Mouse (Mus musculus) midbrain, embryonic 13.5 days (tissue): ENCODE data around the gene Hsd17b1. TPM values are rescaled to one million over a fixed set of nuclear protein-coding genes. Genes with fewer than 3 reads are reported as not detected.

ENCODE experiments used
- ATAC-seq: fragments of 200-750 bp; cut with Nextera tagmentation; 2 replicates; pipeline ENCODE4 v1.8.0; 2017; ENCODE audit warnings: mild to moderate bottlenecking, moderate TSS enrichment, moderate library complexity
- H3K27ac ChIP-seq: fragments of 300-500 bp; sonication (generic); 2 replicates; pipeline ENCODE4 v1.5.1; 2015; ENCODE audit warnings: inconsistent platforms, mild to moderate bottlenecking, moderate library complexity
- H3K27me3 ChIP-seq: fragments of 300-500 bp; sonication (generic); 2 replicates; pipeline ENCODE4 v1.6.1; 2015; ENCODE audit warnings: mild to moderate bottlenecking, inconsistent platforms
- H3K36me3 ChIP-seq: fragments of 300-500 bp; sonication (generic); 2 replicates; pipeline ENCODE4 v1.6.1; 2015; ENCODE audit warnings: mild to moderate bottlenecking, inconsistent platforms
- H3K4me1 ChIP-seq: fragments of 300-500 bp; sonication (generic); replicated peaks from 2 replicates; pipeline ENCODE4 v1.6.1; 2015; ENCODE audit warnings: inconsistent platforms
- H3K4me2 ChIP-seq: fragments of 300-500 bp; sonication (generic); replicated peaks from 2 replicates; pipeline ENCODE4 v1.6.1; 2015; ENCODE audit warnings: moderate library complexity, mild to moderate bottlenecking, inconsistent platforms
- H3K4me3 ChIP-seq: fragments of 300-500 bp; sonication (generic); replicated peaks from 2 replicates; pipeline ENCODE4 v1.5.1; 2015; ENCODE audit warnings: mild to moderate bottlenecking, inconsistent platforms
- H3K9ac ChIP-seq: fragments of 300-500 bp; sonication (generic); replicated peaks from 2 replicates; pipeline ENCODE4 v1.6.1; 2015; ENCODE audit warnings: mild to moderate bottlenecking, inconsistent platforms
- H3K9me3 ChIP-seq: fragments of 300-500 bp; sonication (generic); 2 replicates; pipeline ENCODE4 v1.6.1; 2016; ENCODE audit warnings: mild to moderate bottlenecking, inconsistent platforms
- WGBS: fragments of 180-500 bp; shearing (Covaris S2); methylation state at CpG from one replicate; pipeline ENCODE4 v1.1.7; 2015; 5-methylcytosine and 5-hydroxymethylcytosine counted together
- polyA plus RNA-seq: library from polyadenylated mRNA; unstranded; fragments of >200 nt; fragmentation: Nextera tagmentation; extraction: Ambion mirVana; gene quantifications from 2 replicates; pipeline ENCODE4 v1.2.1, GENCODE M21; 2015

Gene Hsd17b1
- polyA plus RNA-seq, 1 experiment from 2014 or later = not detected

DNA sequence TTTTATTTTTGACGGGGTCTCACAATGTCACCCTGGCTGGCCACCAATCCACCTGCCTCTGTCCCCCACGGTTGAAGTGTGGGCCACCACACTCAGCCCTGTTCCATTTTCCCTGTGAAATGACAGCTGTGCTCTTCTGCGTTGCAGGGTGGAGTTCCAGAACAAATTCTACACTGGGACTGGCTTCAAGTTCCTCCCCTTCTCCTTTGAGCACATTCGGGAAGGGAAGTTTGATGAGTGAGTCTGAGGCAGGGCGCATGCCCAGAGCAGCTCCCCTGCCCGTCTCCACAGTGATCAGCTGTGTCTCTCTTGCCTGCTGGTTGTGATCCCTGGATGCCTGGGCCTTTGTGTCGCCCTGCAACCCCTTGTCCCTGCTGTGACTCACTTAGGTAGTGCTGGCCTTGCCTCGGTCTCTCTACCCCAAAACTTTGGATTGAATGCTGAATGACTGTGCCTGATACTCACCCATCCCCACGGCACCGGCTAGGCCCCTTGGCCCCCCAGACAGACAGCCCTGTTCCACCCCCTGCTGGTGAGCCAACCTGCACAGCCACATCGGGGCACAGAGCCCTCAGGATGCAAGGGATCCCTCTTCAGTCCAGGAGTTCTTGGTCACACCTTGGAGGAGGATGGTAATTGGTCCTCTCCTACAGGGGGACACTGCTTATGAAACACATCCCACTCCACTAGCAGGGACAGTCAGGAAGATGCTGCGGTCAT lies 15.9 kb upstream of the Hsd17b1 start:
- Histone ChIP-seq H3K36me3 (peaks cover 73% of the 10 kb centered on the region), H3K27me3 (no peaks in the 10 kb centered on the region), H3K4me3 (no peak overlapping the region), H3K9ac (no peak overlapping the region), H3K4me1 (peaks cover 9% of the 10 kb centered on the region), H3K27ac (no peak overlapping the region; the same call in 1 of the 2 replicates), H3K9me3 (no peaks in the 10 kb centered on the region), H3K4me2 (no peak overlapping the region)
- WGBS = 77% methylated on average over 12 of the region's 12 CpGs
- ATAC-seq = no peak

GRCm38 (mm10) chr11:101062971-101063675 lies 15.1 kb upstream of the Hsd17b1 start:
- H3K4me1 ChIP-seq = peaks cover 9% of the 10 kb centered on the region
- H3K9ac ChIP-seq = no peak overlapping the region
- no peak overlapping the region for H3K4me2 ChIP-seq
- H3K27me3 ChIP-seq = 0 out of 2 replicates have a peak, but pooled peaks cover under 1% of the 10 kb centered on the region
- peak overlapping the region; percentile 60 for H3K27ac ChIP-seq
- 85% methylated on average over 14 of the region's 14 CpGs for WGBS
- peaks cover 66% of the 10 kb centered on the region for H3K36me3 ChIP-seq
- H3K4me3 ChIP-seq = no peak overlapping the region
- H3K9me3 ChIP-seq = no peaks in the 10 kb centered on the region
- no peak for ATAC-seq

DNA sequence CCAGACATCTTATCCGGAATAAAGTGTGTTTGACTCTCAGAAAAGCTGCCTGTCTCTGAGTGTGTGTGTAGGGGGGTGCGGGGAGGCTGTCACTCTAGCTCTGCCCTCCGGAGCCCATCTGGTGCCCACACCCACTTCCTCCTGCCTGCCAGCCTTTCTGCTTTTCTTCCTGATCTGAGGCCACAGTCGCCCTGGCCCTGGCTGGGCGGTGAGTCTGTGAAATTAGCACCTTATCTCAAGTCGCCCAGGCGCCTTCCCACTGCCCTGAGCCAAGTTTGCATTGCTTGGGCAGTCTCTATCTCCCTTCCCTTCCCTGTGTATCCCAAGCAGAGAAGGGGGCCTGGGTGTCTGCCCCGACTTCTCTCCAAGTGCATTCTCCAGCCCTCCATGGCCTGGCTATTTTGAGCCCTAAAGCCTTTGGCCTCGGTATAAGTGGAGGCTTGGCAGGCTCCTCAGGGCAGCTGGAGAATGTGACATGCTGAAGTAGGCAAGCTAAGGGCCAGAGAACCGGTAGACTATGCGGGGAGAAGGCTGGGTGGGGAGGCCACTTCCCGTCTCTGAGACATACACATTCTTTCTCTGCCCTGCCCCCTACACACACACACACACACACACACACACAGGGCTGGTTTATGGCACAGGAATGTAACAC lies 14.4 kb upstream of the Hsd17b1 start:
- Histone ChIP-seq H3K4me1 (peaks cover 9% of the 10 kb centered on the region), H3K9ac (no peak overlapping the region), H3K4me2 (no peak overlapping the region), H3K27me3 (0 out of 2 replicates have a peak, but pooled peaks cover 3% of the 10 kb centered on the region), H3K36me3 (peaks cover 59% of the 10 kb centered on the region), H3K27ac (peak overlapping the region; percentile 60), H3K9me3 (no peaks in the 10 kb centered on the region), H3K4me3 (no peak overlapping the region)
- WGBS = 63% methylated on average over 12 of the region's 12 CpGs
- ATAC-seq = no peak

DNA sequence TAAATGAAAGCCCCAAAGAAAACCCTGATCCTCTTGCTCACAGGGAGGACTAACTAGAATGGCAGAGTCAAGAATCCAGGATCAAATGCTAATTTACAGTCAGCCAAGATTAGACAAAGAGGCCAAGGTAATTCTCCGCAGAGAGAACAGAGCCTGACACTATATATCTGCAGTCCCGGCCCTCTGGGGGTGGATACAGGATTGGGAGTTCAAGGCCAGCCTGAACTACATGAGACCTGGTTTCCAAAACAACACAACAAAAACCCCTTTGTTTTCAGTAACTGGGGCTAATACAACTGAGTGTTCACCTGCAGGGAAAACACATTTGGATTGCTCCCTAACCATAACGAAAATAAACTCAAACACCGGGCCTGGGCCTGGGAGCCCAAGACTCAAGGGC lies 13.7 kb upstream of the Hsd17b1 start:
- ATAC-seq = no peak
- H3K4me2 ChIP-seq = no peak overlapping the region
- H3K27me3 ChIP-seq = 0 out of 2 replicates have a peak, but pooled peaks cover 6% of the 10 kb centered on the region
- peaks cover 52% of the 10 kb centered on the region for H3K36me3 ChIP-seq
- no peak overlapping the region for H3K9ac ChIP-seq
- peaks cover 13% of the 10 kb centered on the region for H3K4me1 ChIP-seq
- H3K27ac ChIP-seq = peak overlapping the region; percentile 60; the same call in 1 of the 2 replicates
- no peak overlapping the region for H3K4me3 ChIP-seq
- 86% methylated on average over 4 of the region's 4 CpGs for WGBS
- H3K9me3 ChIP-seq = no peaks in the 10 kb centered on the region

- no peak for ATAC-seq
- Histone ChIP-seq H3K27ac (no peak overlapping the region), H3K9me3 (no peaks in the 10 kb centered on the region), H3K36me3 (peaks cover 47% of the 10 kb centered on the region), H3K4me3 (no peak overlapping the region), H3K9ac (no peak overlapping the region), H3K4me1 (peaks cover 13% of the 10 kb centered on the region), H3K4me2 (no peak overlapping the region), H3K27me3 (0 out of 2 replicates have a peak, but pooled peaks cover 6% of the 10 kb centered on the region)
- WGBS = 92% methylated on average over 9 of the region's 9 CpGs
These were observed 13.2 kb upstream of the Hsd17b1 start for GRCm38 (mm10) chr11:101065002-101065401.

GRCm38 (mm10) chr11:101066549-101067412 lies 11.4 kb upstream of the Hsd17b1 start:
- 19% methylated on average over 18 of the region's 18 CpGs for WGBS
- Histone ChIP-seq H3K4me3 (peak overlapping the region; percentile 34), H3K4me1 (peaks cover 21% of the 10 kb centered on the region), H3K4me2 (peak overlapping the region; percentile 59), H3K27me3 (peaks cover 10% of the 10 kb centered on the region; the same call in 1 of the 2 replicates), H3K27ac (no peak overlapping the region; the same call in 1 of the 2 replicates), H3K9me3 (no peaks in the 10 kb centered on the region), H3K9ac (peak overlapping the region; percentile 53; the same call in 1 of the 2 replicates), H3K36me3 (peaks cover 30% of the 10 kb centered on the region)
- peak; percentile 15; the same call in 1 of the 2 replicates for ATAC-seq

DNA sequence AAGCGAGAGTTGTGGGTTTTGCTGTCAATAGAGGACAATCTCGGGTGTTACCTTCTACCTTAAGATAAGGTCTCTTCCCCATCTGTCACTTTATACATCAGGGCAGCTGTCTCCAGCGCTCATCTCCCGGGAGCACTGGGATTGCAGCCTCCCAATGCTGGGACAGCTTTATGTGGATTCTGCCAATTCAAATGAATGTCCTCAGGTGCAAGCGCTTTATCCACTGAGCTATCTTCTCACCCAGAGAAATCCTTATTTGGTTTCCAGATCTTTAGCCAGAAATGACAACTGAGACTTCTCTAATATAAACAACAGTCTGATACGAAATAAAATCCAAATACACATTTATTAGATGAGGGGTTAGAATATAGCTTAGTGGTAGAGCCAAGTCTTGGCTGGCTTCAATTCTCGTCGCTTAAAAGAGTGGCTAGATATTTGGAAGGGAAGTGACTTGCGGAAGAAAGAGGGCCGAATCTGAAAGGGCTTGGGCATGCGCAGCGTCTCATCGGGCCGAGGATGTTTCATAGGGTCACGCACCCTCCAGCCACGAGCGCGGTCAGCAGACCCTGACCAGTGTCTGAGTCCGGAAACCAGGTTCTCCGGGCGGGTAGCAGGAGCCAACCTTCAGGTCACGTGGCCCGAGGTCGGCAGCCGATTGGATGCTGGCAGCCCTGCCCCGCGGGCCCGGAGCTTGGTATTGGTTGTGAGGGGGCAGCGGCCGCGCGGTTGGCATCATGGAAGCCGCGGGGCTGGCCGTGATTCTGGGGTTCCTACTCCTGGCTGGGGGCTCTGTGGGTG lies 8.6 kb upstream of the Hsd17b1 start, which contains the start of gene Naglu:
Naglu (plus strand) TSS at position 622 of the 798 bp plus-strand sequence.
- WGBS = 5% methylated on average over 35 of the region's 35 CpGs
- peak within 1 kb of the TSS; percentile 69 for H3K27ac ChIP-seq
- H3K9ac ChIP-seq = peak within 1 kb of the TSS; percentile 92
- peak within 1 kb of the TSS; percentile 96 for H3K4me2 ChIP-seq
- peaks cover 2% of the 10 kb centered on the region for H3K36me3 ChIP-seq
- H3K27me3 ChIP-seq = peaks cover 10% of the 10 kb centered on the region; the same call in 1 of the 2 replicates
- peak; percentile 89 for ATAC-seq
- H3K9me3 ChIP-seq = no peaks in the 10 kb centered on the region
- peaks cover 21% of the 10 kb centered on the region for H3K4me1 ChIP-seq
- H3K4me3 ChIP-seq = peak within 1 kb of the TSS; percentile 80

- ATAC-seq = peak; percentile 78
- peaks cover 21% of the 10 kb centered on the region for H3K4me1 ChIP-seq
These were observed 8.1 kb upstream of the Hsd17b1 start for GRCm38 (mm10) chr11:101070189-101070527.

GRCm38 (mm10) chr11:101070987-101071386 lies 7.2 kb upstream of the Hsd17b1 start:
- 76% methylated on average over 6 of the region's 6 CpGs for WGBS
- H3K4me2 ChIP-seq = peak overlapping the region; percentile 96
- H3K27me3 ChIP-seq = peaks cover 10% of the 10 kb centered on the region; the same call in 1 of the 2 replicates
- no peaks in the 10 kb centered on the region for H3K9me3 ChIP-seq
- H3K27ac ChIP-seq = no peak overlapping the region
- H3K4me3 ChIP-seq = peak overlapping the region; percentile 80
- peak overlapping the region; percentile 92 for H3K9ac ChIP-seq
- H3K36me3 ChIP-seq = no peaks in the 10 kb centered on the region
- H3K4me1 ChIP-seq = peaks cover 21% of the 10 kb centered on the region
- ATAC-seq = no peak

More at GRCm38 (mm10) chr11:101070189-101070527, 8.1 kb upstream of the Hsd17b1 start:
- Histone ChIP-seq H3K27ac (peak overlapping the region; percentile 69), H3K9ac (peak overlapping the region; percentile 92), H3K9me3 (no peaks in the 10 kb centered on the region), H3K36me3 (no peaks in the 10 kb centered on the region), H3K4me2 (peak overlapping the region; percentile 96), H3K4me3 (peak overlapping the region; percentile 80), H3K27me3 (peaks cover 10% of the 10 kb centered on the region; the same call in 1 of the 2 replicates)
- WGBS = under 1% methylated on average over 36 of the region's 36 CpGs

- no peaks in the 10 kb centered on the region for H3K9me3 ChIP-seq
- 0 out of 2 replicates have a peak, but pooled peaks cover 4% of the 10 kb centered on the region for H3K36me3 ChIP-seq
- no peak overlapping the region for H3K9ac ChIP-seq
- H3K4me1 ChIP-seq = peaks cover 16% of the 10 kb centered on the region
- H3K27ac ChIP-seq = no peak overlapping the region
- 73% methylated on average over 14 of the region's 14 CpGs for WGBS
- no peak overlapping the region for H3K4me3 ChIP-seq
- H3K27me3 ChIP-seq = peaks cover 17% of the 10 kb centered on the region
- ATAC-seq = no peak
- H3K4me2 ChIP-seq = no peak overlapping the region
These were observed 6.3 kb upstream of the Hsd17b1 start for GRCm38 (mm10) chr11:101071810-101072428.
